Mouse (Mus musculus): Measurements from ENCODE around the gene Fam114a1.

DNA sequence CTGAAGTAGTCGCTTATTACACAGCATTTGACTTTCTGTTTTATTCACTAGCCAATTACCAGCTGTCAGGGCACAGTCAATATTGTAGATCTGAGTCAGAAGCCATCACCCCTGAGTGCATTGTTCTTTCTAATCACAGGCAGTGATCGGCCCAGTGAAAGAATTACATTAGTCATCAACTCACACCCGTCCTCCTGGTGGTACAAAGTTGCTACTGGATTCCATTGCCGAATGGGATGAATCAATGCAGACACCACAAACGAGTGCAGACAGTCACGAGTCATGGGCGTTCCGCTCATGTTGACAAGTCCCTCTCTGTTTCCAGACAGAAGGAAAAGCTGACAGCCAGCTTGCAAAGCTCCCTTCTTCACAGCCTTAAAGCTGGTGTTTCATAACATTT, 22.7 kb downstream of the Fam114a1 start:
- TF ChIP-seq POLR2A (IDR thresholded peaks at IDR 0.05; ENCODE audit: low read depth, low read length), result no peak
- TF ChIP-seq CTCF (IDR thresholded peaks at IDR 0.05; ENCODE audit: borderline replicate concordance, insufficient read depth, low read length), result no peak
